Comparison of ENCODE assay signal across 10 mouse cellular contexts in genomic region chr2:72235361-72235901, GRCm38 (mm10). TPM values are rescaled to one million over a fixed set of nuclear protein-coding genes. Genes with fewer than 3 reads are reported as not detected.
DNase-seq lines count a peak whose midpoint lies in the region; ATAC-seq and TF ChIP-seq lines count a peak whose summit lies in the region.
"Had no signal": no experiment of that assay in that cellular context is flagged by ENCODE, and none has a peak within 500 bp of the region (broad histone marks: within the 10 kb centered on the region; RNA-seq: fewer than 3 reads in every experiment).

No protein-coding gene starts in this region.

- no peak overlapping the region; the same call in 1 of the 2 replicates for H3K4me3 ChIP-seq in layer of hippocampus, adult 2 months
- H3K4me3 ChIP-seq in heart, embryonic 11.5 days (ENCODE audit: low read depth, low read length) = no peak overlapping the region
- H3K4me3 ChIP-seq in midbrain, embryonic 16.5 days (ENCODE audit: low read depth, low read length) = no peak overlapping the region
- H3K4me3 ChIP-seq: erythroblast, embryonic 14.5 days; liver, embryonic 15.5 days had no signal

- ATAC-seq in heart, embryonic 11.5 days (replicated peaks; ENCODE audit: insufficient number of reproducible peaks, low FRiP score, low TSS enrichment) = peak; percentile 74; the same call in 1 of the 2 replicates
- ATAC-seq in midbrain, embryonic 16.5 days = 0 out of 2 replicates have a peak, but pooled peaks have one; percentile 25

- 29% methylated on average over 12 of the region's 12 CpGs for WGBS in heart, embryonic 11.5 days (ENCODE audit: insufficient replicate concordance)
- 31% methylated on average over 12 of the region's 12 CpGs for WGBS in midbrain, embryonic 16.5 days

- H3K27ac ChIP-seq in layer of hippocampus, adult 2 months = peak overlapping the region; percentile 82
- H3K27ac ChIP-seq in heart, embryonic 11.5 days (ENCODE audit: low read depth, low read length) = peak overlapping the region; percentile 97
- peak overlapping the region; percentile 71 for H3K27ac ChIP-seq in midbrain, embryonic 16.5 days (ENCODE audit: low read length)
- H3K27ac ChIP-seq: liver, embryonic 15.5 days had no signal

- H3K4me2 ChIP-seq in heart, embryonic 11.5 days = peak overlapping the region; percentile 34
- H3K4me2 ChIP-seq in midbrain, embryonic 16.5 days (ENCODE audit: low read length) = no peak overlapping the region; the same call in 1 of the 2 replicates
- H3K4me2 ChIP-seq: liver, embryonic 15.5 days had no signal

- no peak for TF ChIP-seq CTCF in layer of hippocampus, adult 2 months (conservative IDR thresholded peaks at IDR 0.05)

- no peaks in the 10 kb centered on the region for H3K36me3 ChIP-seq in heart, embryonic 11.5 days (ENCODE audit: control insufficient read depth, insufficient read depth, low read length)
- H3K36me3 ChIP-seq in midbrain, embryonic 16.5 days (ENCODE audit: control insufficient read depth, insufficient read depth, low read length) = no peaks in the 10 kb centered on the region
- H3K36me3 ChIP-seq: liver, embryonic 15.5 days had no signal

- H3K4me1 ChIP-seq in heart, embryonic 11.5 days (ENCODE audit: control insufficient read depth, insufficient read depth, low read length) = peaks cover 17% of the 10 kb centered on the region; the same call in 1 of the 2 replicates
- peaks cover 6% of the 10 kb centered on the region for H3K4me1 ChIP-seq in midbrain, embryonic 16.5 days (ENCODE audit: control insufficient read depth, insufficient read depth, low read length)
- H3K4me1 ChIP-seq: liver, embryonic 15.5 days had no signal

- H3K9ac ChIP-seq in heart, embryonic 11.5 days (ENCODE audit: low read depth, low read length) = peak overlapping the region; percentile 65
- 0 out of 2 replicates have a peak overlapping the region, but pooled peaks have one; percentile 38 for H3K9ac ChIP-seq in midbrain, embryonic 16.5 days (ENCODE audit: low read depth, low read length)
- H3K9ac ChIP-seq: liver, embryonic 15.5 days had no signal

- no peaks in the 10 kb centered on the region for H3K9me3 ChIP-seq in heart, embryonic 11.5 days (replicated peaks; ENCODE audit: control insufficient read depth, low read length)
- no peaks in the 10 kb centered on the region for H3K9me3 ChIP-seq in midbrain, embryonic 16.5 days (replicated peaks; ENCODE audit: control insufficient read depth, low read length, poor library complexity, severe bottlenecking)
- H3K9me3 ChIP-seq: liver, embryonic 15.5 days had no signal

- no peak for DNase-seq in layer of hippocampus, adult 2 months (ENCODE audit: low spot score in 2 of 2)
- DNase-seq in layer of hippocampus, postnatal 36 days = no peak
- DNase-seq in cerebellum, postnatal 14 days = peak; percentile 24 to 38
- DNase-seq in frontal cortex, postnatal 14 days (ENCODE audit: low spot score in 2 of 2) = no peak
- DNase-seq in embryo, embryonic 9.5 days (ENCODE audit: extremely low spot score) = no peak
- DNase-seq in urinary bladder, adult 2 months (ENCODE audit: low spot score) = no peak

- H3K27me3 ChIP-seq in heart, embryonic 11.5 days (ENCODE audit: control insufficient read depth, insufficient read depth, low read length) = no peaks in the 10 kb centered on the region
- peaks cover 4% of the 10 kb centered on the region; the same call in 1 of the 2 replicates for H3K27me3 ChIP-seq in midbrain, embryonic 16.5 days (ENCODE audit: control insufficient read depth, insufficient read depth, low read depth, low read length)
- H3K27me3 ChIP-seq: liver, embryonic 15.5 days had no signal

RNA-seq across cellular contexts. Expression of gene Map3k20, which starts 50.0 kb away (rescaled TPM):
- total RNA-seq in layer of hippocampus, adult 2 months (2021) = 10 to 100 TPM in 1 of 2 experiments, 1 to 10 TPM in 1; 9.0 to 13.9 TPM
- total RNA-seq in layer of hippocampus, postnatal 36 days (2021) = 10 to 100 TPM; 10.7 to 11.5 TPM
- 62.5 and 68.7 TPM in 2 replicates for polyA plus RNA-seq in heart, embryonic 11.5 days (2014; fragmentation: Nextera tagmentation; extraction: Ambion mirVana)
- 4.4 and 5.1 TPM in 2 replicates for polyA plus RNA-seq in midbrain, embryonic 16.5 days (2015; fragmentation: Nextera tagmentation; extraction: Ambion mirVana)
- 54.3 and 84.8 TPM in 2 replicates for polyA plus RNA-seq in urinary bladder, adult 2 months (2012; rRNA removed)

Comparison
In these comparisons a context has a peak if more than half of its experiments do, and no peak if none do; other contexts are left out.
1. DNase-seq: peak in cerebellum, postnatal 14 days (2 of 2); none in layer of hippocampus, adult 2 months (0 of 2), layer of hippocampus, postnatal 36 days (0 of 2), frontal cortex, postnatal 14 days (0 of 2), embryo, embryonic 9.5 days (single experiment) and urinary bladder, adult 2 months (single experiment).
2. Peak in every context shown above with its lines, with median percentiles within 50 percentile points of each other: H3K27ac ChIP-seq.